Mouse (Mus musculus): ENCODE results near the gene Sh3bp1. TPM values are rescaled to one million over a fixed set of nuclear protein-coding genes. Genes with fewer than 3 reads are reported as not detected.

Gene Sh3bp1
- polyA plus RNA-seq, 1 experiment from 2014 or later: 17.3 TPM

DNA sequence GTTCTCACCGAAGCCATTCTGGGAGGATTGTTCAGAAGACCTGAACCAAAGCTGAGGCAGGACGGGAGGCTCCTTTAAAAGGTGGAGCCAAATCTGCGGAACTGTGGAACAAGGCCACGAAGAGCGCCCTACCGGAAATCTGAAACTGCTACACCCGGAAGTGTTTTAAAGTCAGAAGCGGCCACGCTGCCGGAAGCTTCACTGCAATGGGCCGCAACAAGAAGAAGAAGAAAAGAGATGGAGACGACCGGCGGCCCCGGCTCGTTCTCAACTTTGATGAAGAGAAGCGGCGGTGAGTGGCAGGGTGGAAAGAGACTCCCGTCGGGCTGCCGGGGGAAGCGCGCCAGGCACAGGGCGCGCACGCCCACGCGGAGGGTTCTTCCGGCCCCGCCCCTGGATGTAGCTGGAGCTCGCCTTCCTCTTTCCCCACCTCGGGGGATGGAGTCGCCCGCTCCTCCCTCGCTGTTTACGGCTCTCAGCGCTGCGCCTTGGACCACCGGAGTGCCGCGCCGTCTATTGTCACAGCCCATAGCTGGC is 35.3 kb downstream of the Sh3bp1 start, which contains the start of gene Nol12:
Nol12 (plus strand) TSS at position 150 of the 537 bp plus-strand sequence.
- under 1% methylated on average over 40 of the region's 42 CpGs for WGBS
- H3K27me3 ChIP-seq (ENCODE audit: control insufficient read depth, insufficient read depth, low read length): no peaks in the 10 kb centered on the region
- ATAC-seq (replicated peaks; ENCODE audit: low FRiP score): peak; percentile 87

GRCm38 (mm10) chr15:78936403-78936802 is 36.8 kb downstream of the Sh3bp1 start:
- WGBS: 95% methylated on average over 12 of the region's 12 CpGs
- H3K4me1 ChIP-seq (replicated peaks; ENCODE audit: control insufficient read depth, insufficient read depth, low read length): peaks cover 4% of the 10 kb centered on the region
- H3K27me3 ChIP-seq (ENCODE audit: control insufficient read depth, insufficient read depth, low read length): no peaks in the 10 kb centered on the region
- no peak overlapping the region for H3K4me3 ChIP-seq (ENCODE audit: low read depth, low read length)
- DNase-seq (ENCODE audit: low spot score) (peak; percentile 45), ATAC-seq (replicated peaks; ENCODE audit: low FRiP score) (no peak)
- no peak overlapping the region for H3K9ac ChIP-seq (ENCODE audit: low read length)
- no peaks in the 10 kb centered on the region for H3K9me3 ChIP-seq (ENCODE audit: control insufficient read depth, low read length)
- H3K4me2 ChIP-seq (ENCODE audit: low read depth, low read length, severe bottlenecking): peak overlapping the region; percentile 76; the same call in 1 of the 2 replicates
- no peak overlapping the region for H3K27ac ChIP-seq (ENCODE audit: low read depth, low read length)
- peaks cover 10% of the 10 kb centered on the region; the same call in 1 of the 2 replicates for H3K36me3 ChIP-seq (ENCODE audit: control insufficient read depth, insufficient read depth, low read length)

More for the DNA sequence above, 35.3 kb downstream of the Sh3bp1 start, which contains the start of gene Nol12:
- peak; percentile 88 for DNase-seq (ENCODE audit: low spot score)
- Histone ChIP-seq H3K9me3 (ENCODE audit: control insufficient read depth, low read length) (no peaks in the 10 kb centered on the region), H3K9ac (ENCODE audit: low read length) (peak within 1 kb of the TSS; percentile 74), H3K4me1 (replicated peaks; ENCODE audit: control insufficient read depth, insufficient read depth, low read length) (peaks cover 4% of the 10 kb centered on the region), H3K27ac (ENCODE audit: low read depth, low read length) (peak within 1 kb of the TSS; percentile 48; the same call in 1 of the 2 replicates), H3K4me3 (ENCODE audit: low read depth, low read length) (peak within 1 kb of the TSS; percentile 77), H3K4me2 (ENCODE audit: low read depth, low read length, severe bottlenecking) (peak within 1 kb of the TSS; percentile 76), H3K36me3 (ENCODE audit: control insufficient read depth, insufficient read depth, low read length) (peaks cover 3% of the 10 kb centered on the region; the same call in 1 of the 2 replicates)

DNA sequence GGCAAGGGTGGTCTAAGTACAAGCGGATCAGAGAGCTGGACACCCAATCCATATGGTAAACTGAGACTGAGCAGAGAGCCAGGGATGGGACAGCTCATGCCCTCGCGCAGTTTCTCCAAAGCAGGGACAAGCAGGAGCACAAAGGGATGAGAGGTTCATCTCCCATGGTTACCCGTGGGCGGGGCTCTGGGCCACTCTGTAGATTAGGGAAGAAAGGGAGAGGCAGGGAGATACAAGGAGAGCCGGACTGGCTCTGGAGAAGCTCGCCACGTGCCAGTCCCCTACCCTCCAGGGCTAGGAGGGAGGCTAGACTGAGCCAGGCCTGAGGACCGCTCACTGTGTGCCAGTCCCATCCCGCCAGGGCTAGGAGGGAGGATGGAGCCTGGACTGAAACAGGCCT is 37.7 kb downstream of the Sh3bp1 start:
- peaks cover 12% of the 10 kb centered on the region; the same call in 1 of the 2 replicates for H3K36me3 ChIP-seq (ENCODE audit: control insufficient read depth, insufficient read depth, low read length)
- no peak overlapping the region for H3K27ac ChIP-seq (ENCODE audit: low read depth, low read length)
- H3K9me3 ChIP-seq (ENCODE audit: control insufficient read depth, low read length): no peaks in the 10 kb centered on the region
- H3K4me2 ChIP-seq (ENCODE audit: low read depth, low read length, severe bottlenecking): no peak overlapping the region
- no peak overlapping the region for H3K9ac ChIP-seq (ENCODE audit: low read length)
- H3K4me1 ChIP-seq (replicated peaks; ENCODE audit: control insufficient read depth, insufficient read depth, low read length): peaks cover 4% of the 10 kb centered on the region
- 87% methylated on average over 10 of the region's 10 CpGs for WGBS
- DNase-seq (ENCODE audit: low spot score) (no peak), ATAC-seq (replicated peaks; ENCODE audit: low FRiP score) (no peak)
- H3K4me3 ChIP-seq (ENCODE audit: low read depth, low read length): no peak overlapping the region
- no peaks in the 10 kb centered on the region for H3K27me3 ChIP-seq (ENCODE audit: control insufficient read depth, insufficient read depth, low read length)

DNA sequence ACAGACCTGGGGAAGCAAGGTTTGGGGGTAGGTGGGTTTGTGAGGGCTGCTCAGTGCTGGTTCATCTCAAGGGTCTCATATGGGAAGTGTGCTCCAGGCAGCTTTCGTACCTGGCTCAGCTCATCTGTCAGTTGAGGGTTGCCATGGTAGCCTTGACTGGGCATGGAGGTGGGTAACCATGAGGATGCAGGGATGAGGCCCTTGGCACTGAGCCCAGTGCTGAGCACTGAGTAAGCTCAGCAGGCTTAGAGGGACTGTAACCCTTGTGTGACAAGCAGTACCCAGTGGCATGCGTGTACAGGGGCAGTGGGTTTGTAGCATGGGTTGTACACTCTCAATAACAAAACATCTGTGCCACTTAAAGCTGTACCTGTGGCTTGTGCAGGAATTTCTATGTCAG is 38.4 kb downstream of the Sh3bp1 start:
- peak; percentile 45 for DNase-seq (ENCODE audit: low spot score)
- no peaks in the 10 kb centered on the region for H3K9me3 ChIP-seq (ENCODE audit: control insufficient read depth, low read length)
- H3K4me3 ChIP-seq (ENCODE audit: low read depth, low read length): no peak overlapping the region
- H3K4me1 ChIP-seq (replicated peaks; ENCODE audit: control insufficient read depth, insufficient read depth, low read length): peaks cover 4% of the 10 kb centered on the region
- H3K4me2 ChIP-seq (ENCODE audit: low read depth, low read length, severe bottlenecking): no peak overlapping the region
- ATAC-seq (replicated peaks; ENCODE audit: low FRiP score): no peak
- H3K9ac ChIP-seq (ENCODE audit: low read length): no peak overlapping the region
- no peak overlapping the region for H3K27ac ChIP-seq (ENCODE audit: low read depth, low read length)
- H3K36me3 ChIP-seq (ENCODE audit: control insufficient read depth, insufficient read depth, low read length): peaks cover 12% of the 10 kb centered on the region; the same call in 1 of the 2 replicates
- no peaks in the 10 kb centered on the region for H3K27me3 ChIP-seq (ENCODE audit: control insufficient read depth, insufficient read depth, low read length)
- WGBS: 90% methylated on average over 2 of the region's 2 CpGs

- no peak overlapping the region for H3K4me2 ChIP-seq (ENCODE audit: low read depth, low read length, severe bottlenecking)
- 91% methylated on average over 13 of the region's 13 CpGs for WGBS
- DNase-seq (ENCODE audit: low spot score) (no peak), ATAC-seq (replicated peaks; ENCODE audit: low FRiP score) (no peak)
- H3K4me1 ChIP-seq (replicated peaks; ENCODE audit: control insufficient read depth, insufficient read depth, low read length): peaks cover 4% of the 10 kb centered on the region
- H3K9me3 ChIP-seq (ENCODE audit: control insufficient read depth, low read length): no peaks in the 10 kb centered on the region
- no peak overlapping the region for H3K4me3 ChIP-seq (ENCODE audit: low read depth, low read length)
- peaks cover 12% of the 10 kb centered on the region; the same call in 1 of the 2 replicates for H3K36me3 ChIP-seq (ENCODE audit: control insufficient read depth, insufficient read depth, low read length)
- H3K27ac ChIP-seq (ENCODE audit: low read depth, low read length): no peak overlapping the region
- no peak overlapping the region for H3K9ac ChIP-seq (ENCODE audit: low read length)
- H3K27me3 ChIP-seq (ENCODE audit: control insufficient read depth, insufficient read depth, low read length): no peaks in the 10 kb centered on the region
These were observed 40.8 kb downstream of the Sh3bp1 start for GRCm38 (mm10) chr15:78940325-78940724.

- Histone ChIP-seq H3K36me3 (ENCODE audit: control insufficient read depth, insufficient read depth, low read length) (peaks cover 9% of the 10 kb centered on the region; the same call in 1 of the 2 replicates), H3K4me2 (ENCODE audit: low read depth, low read length, severe bottlenecking) (peak overlapping the region; percentile 43), H3K9me3 (ENCODE audit: control insufficient read depth, low read length) (no peaks in the 10 kb centered on the region), H3K4me1 (replicated peaks; ENCODE audit: control insufficient read depth, insufficient read depth, low read length) (no peaks in the 10 kb centered on the region), H3K4me3 (ENCODE audit: low read depth, low read length) (peak overlapping the region; percentile 18), H3K27me3 (ENCODE audit: control insufficient read depth, insufficient read depth, low read length) (no peaks in the 10 kb centered on the region; the same call in 1 of the 2 replicates), H3K9ac (ENCODE audit: low read length) (peak overlapping the region; percentile 41), H3K27ac (ENCODE audit: low read depth, low read length) (no peak overlapping the region)
- 4% methylated on average over 9 of the region's 9 CpGs for WGBS
- ATAC-seq (replicated peaks; ENCODE audit: low FRiP score) (peak; percentile 63), DNase-seq (ENCODE audit: low spot score) (peak; percentile 87)
These were observed 43.1 kb downstream of the Sh3bp1 start for GRCm38 (mm10) chr15:78942663-78943062.

DNA sequence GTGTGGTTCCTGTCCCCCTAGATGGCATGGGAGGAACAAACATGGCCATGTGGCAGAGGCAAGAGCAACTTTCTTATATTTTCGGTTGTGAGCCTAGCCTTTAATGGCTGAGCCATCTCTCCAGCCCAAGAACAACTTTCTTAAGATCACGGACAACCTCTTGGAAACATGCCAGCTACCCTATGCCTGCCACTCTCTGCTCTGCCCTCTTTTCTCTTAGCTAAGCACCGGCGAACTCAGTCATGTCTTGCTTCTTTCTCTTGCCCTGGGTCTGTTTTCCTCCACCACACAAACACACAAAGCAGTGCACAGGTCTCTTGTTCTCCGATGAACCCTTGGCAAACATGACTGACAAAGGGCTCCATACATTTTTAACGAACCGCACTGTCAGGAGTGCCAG is 46.7 kb downstream of the Sh3bp1 start:
- Histone ChIP-seq H3K4me2 (ENCODE audit: low read depth, low read length, severe bottlenecking) (no peak overlapping the region), H3K36me3 (ENCODE audit: control insufficient read depth, insufficient read depth, low read length) (peaks cover 3% of the 10 kb centered on the region; the same call in 1 of the 2 replicates), H3K27ac (ENCODE audit: low read depth, low read length) (no peak overlapping the region), H3K9ac (ENCODE audit: low read length) (no peak overlapping the region), H3K27me3 (ENCODE audit: control insufficient read depth, insufficient read depth, low read length) (no peaks in the 10 kb centered on the region; the same call in 1 of the 2 replicates), H3K9me3 (ENCODE audit: control insufficient read depth, low read length) (no peaks in the 10 kb centered on the region), H3K4me1 (replicated peaks; ENCODE audit: control insufficient read depth, insufficient read depth, low read length) (peaks cover 6% of the 10 kb centered on the region; the same call in 1 of the 2 replicates), H3K4me3 (ENCODE audit: low read depth, low read length) (no peak overlapping the region)
- ATAC-seq (replicated peaks; ENCODE audit: low FRiP score) (no peak), DNase-seq (ENCODE audit: low spot score) (no peak)
- 79% methylated on average over 7 of the region's 7 CpGs for WGBS

- H3K27me3 ChIP-seq (ENCODE audit: control insufficient read depth, insufficient read depth, low read length): no peaks in the 10 kb centered on the region; the same call in 1 of the 2 replicates
- peak within 1 kb of the TSS; percentile 78 for H3K4me2 ChIP-seq (ENCODE audit: low read depth, low read length, severe bottlenecking)
- no peaks in the 10 kb centered on the region for H3K9me3 ChIP-seq (ENCODE audit: control insufficient read depth, low read length)
- peak; percentile 97 for ATAC-seq (replicated peaks; ENCODE audit: low FRiP score)
- peak; percentile 93 for DNase-seq (ENCODE audit: low spot score)
- 0% methylated on average over 24 of the region's 24 CpGs for WGBS
- H3K4me1 ChIP-seq (replicated peaks; ENCODE audit: control insufficient read depth, insufficient read depth, low read length): peaks cover 6% of the 10 kb centered on the region; the same call in 1 of the 2 replicates
- H3K4me3 ChIP-seq (ENCODE audit: low read depth, low read length): peak within 1 kb of the TSS; percentile 47
- H3K9ac ChIP-seq (ENCODE audit: low read length): peak within 1 kb of the TSS; percentile 62
- 0 out of 2 replicates have a peak within 1 kb of the TSS, but pooled peaks have one; percentile 26 for H3K27ac ChIP-seq (ENCODE audit: low read depth, low read length)
- no peaks in the 10 kb centered on the region for H3K36me3 ChIP-seq (ENCODE audit: control insufficient read depth, insufficient read depth, low read length)
These were observed 48.1 kb downstream of the Sh3bp1 start, which contains the start of gene Triobp for GRCm38 (mm10) chr15:78947657-78948056. TSS of gene Triobp (plus strand) at chr15:78947724.
